Mouse (Mus musculus): ENCODE measurements around the gene Ssrp1. TPM values are rescaled to one million over a fixed set of nuclear protein-coding genes. Genes with fewer than 3 reads are reported as not detected.

Ssrp1 gene
- total RNA-seq (2012; rRNA removed), result 239 and 256 TPM in 2 replicates
- 100 to 1,000 TPM; 420 to 875 TPM for polyA plus RNA-seq (2012; ENCODE audit: insufficient read depth in 1 of 2, insufficient read length in 2 of 2, low read depth in 1 of 2, low replicate concordance in 2 of 2, missing spikeins in 1 of 2)

- Histone ChIP-seq H3K36me3 (ENCODE audit: control insufficient read depth in 1 of 2, insufficient read depth in 2 of 2, low read length in 2 of 2) (peaks cover 16 to 21% of the 10 kb centered on the region in 2 experiments), H3K4me1 (ENCODE audit: control insufficient read depth in 1 of 2, insufficient read depth in 2 of 2, low read length in 2 of 2) (peaks cover 0 to 18% of the 10 kb centered on the region in 2 experiments; a peak in 3 of 4 replicates), H3K9ac (ENCODE audit: control insufficient read depth, low read depth, low read length, poor library complexity, severe bottlenecking) (peak within 1 kb of the TSS; percentile 81), H3K27me3 (ENCODE audit: control insufficient read depth in 1 of 2, insufficient read depth in 2 of 2, low read length in 2 of 2) (no peaks in the 10 kb centered on the region; a peak in 1 of 4 replicates), H3K79me2 (ENCODE audit: control insufficient read depth, insufficient read depth, low read length, poor library complexity) (peaks cover 21% of the 10 kb centered on the region), H3K9me3 (replicated peaks; ENCODE audit: insufficient read depth, low read length) (no peaks in the 10 kb centered on the region), H3K27ac (ENCODE audit: control insufficient read depth, low read depth, low read length) (peak within 1 kb of the TSS; percentile 25), H3K4me3 (ENCODE audit: control insufficient read depth in 1 of 2, insufficient read depth in 1 of 2, low read depth in 2 of 2, low read length in 2 of 2) (peak within 1 kb of the TSS; percentile 70 to 83)
- peak; percentile 95 for DNase-seq (ENCODE audit: low read depth, low spot score)
- TF ChIP-seq MAFK (IDR thresholded peaks at IDR 0.05; ENCODE audit: borderline replicate concordance, low read depth, low read length) (no peak), CHD1 (IDR thresholded peaks at IDR 0.05; ENCODE audit: low read depth, low read length) (peak; percentile 97), TBP (IDR thresholded peaks at IDR 0.05; ENCODE audit: low read depth, low read length) (peak; percentile 91), NELFE (IDR thresholded peaks at IDR 0.05; ENCODE audit: low read depth, low read length) (peak; percentile 79), SMC3 (IDR thresholded peaks at IDR 0.05; ENCODE audit: low read depth, low read length) (no peak), CTCF (IDR thresholded peaks at IDR 0.05 in 2 of 3, conservative IDR thresholded peaks at IDR 0.05 in 1 of 3; ENCODE audit: control insufficient read depth in 1 of 3, insufficient read depth in 1 of 3, low read depth in 2 of 3, low read length in 3 of 3, poor library complexity in 1 of 3, severe bottlenecking in 1 of 3) (0 out of 6 replicates have a peak, but pooled peaks of 1 of the 3 experiments have one; percentile 0), POLR2AphosphoS5 (IDR thresholded peaks at IDR 0.05; ENCODE audit: borderline replicate concordance, low read depth, low read length) (no peak), POLR2AphosphoS2 (IDR thresholded peaks at IDR 0.05; ENCODE audit: low read length) (no peak), ZMIZ1 (IDR thresholded peaks at IDR 0.05; ENCODE audit: low read depth, low read length) (0 out of 2 replicates have a peak, but pooled peaks have one; percentile 53), CHD2 (IDR thresholded peaks at IDR 0.05; ENCODE audit: low read length) (no peak), SIN3A (IDR thresholded peaks at IDR 0.05; ENCODE audit: low read length) (peak; percentile 89), UBTF (IDR thresholded peaks at IDR 0.05; ENCODE audit: borderline replicate concordance, insufficient read depth, low read depth, low read length) (no peak), TCF12 (IDR thresholded peaks at IDR 0.05; ENCODE audit: low read depth, low read length) (peak; percentile 67), USF2 (IDR thresholded peaks at IDR 0.05; ENCODE audit: borderline replicate concordance in 1 of 2, insufficient read depth in 1 of 2, low read depth in 1 of 2, low read length in 2 of 2) (no peak), POLR2A (IDR thresholded peaks at IDR 0.05; ENCODE audit: control insufficient read depth in 1 of 2, insufficient read depth in 1 of 2, low read depth in 1 of 2, low read length in 2 of 2, poor library complexity in 1 of 2) (peak in 1 of 2 experiments; percentile 76; a peak in 2 of 4 replicates), ZC3H11A (IDR thresholded peaks at IDR 0.05; ENCODE audit: low read depth, low read length) (no peak), RAD21 (IDR thresholded peaks at IDR 0.05; ENCODE audit: low read depth, low read length) (no peak), MYC (IDR thresholded peaks at IDR 0.05; ENCODE audit: low read depth, low read length) (peak; percentile 95), GABPA (IDR thresholded peaks at IDR 0.05; ENCODE audit: low read depth, low read length) (no peak), E2F4 (IDR thresholded peaks at IDR 0.05; ENCODE audit: borderline replicate concordance, low read depth, low read length) (peak; percentile 92; the same call in 1 of the 2 replicates), MYB (IDR thresholded peaks at IDR 0.05; ENCODE audit: low read depth, low read length) (no peak), ETS1 (IDR thresholded peaks at IDR 0.05; ENCODE audit: low read depth, low read length) (peak; percentile 34; the same call in 1 of the 2 replicates), EP300 (IDR thresholded peaks at IDR 0.05; ENCODE audit: low read depth in 1 of 2, low read length in 2 of 2) (no peak), MAZ (IDR thresholded peaks at IDR 0.05; ENCODE audit: low read depth, low read length) (no peak), RCOR1 (IDR thresholded peaks at IDR 0.05; ENCODE audit: low read depth, low read length) (0 out of 2 replicates have a peak, but pooled peaks have one; percentile 6), MXI1 (IDR thresholded peaks at IDR 0.05; ENCODE audit: low read depth, low read length) (peak; percentile 87), NRF1 (IDR thresholded peaks at IDR 0.05; ENCODE audit: insufficient read depth, low read depth, low read length, poor library complexity, severe bottlenecking) (peak; percentile 61), TAL1 (IDR thresholded peaks at IDR 0.05; ENCODE audit: low read length) (no peak), BHLHE40 (IDR thresholded peaks at IDR 0.05; ENCODE audit: borderline replicate concordance, low read depth, low read length) (no peak), HCFC1 (IDR thresholded peaks at IDR 0.05; ENCODE audit: low read depth, low read length) (peak; percentile 92), ZNF384 (IDR thresholded peaks at IDR 0.05; ENCODE audit: low read depth, low read length) (no peak), MAX (IDR thresholded peaks at IDR 0.05; ENCODE audit: low read length) (peak; percentile 79; the same call in 1 of the 2 replicates), ELF1 (IDR thresholded peaks at IDR 0.05; ENCODE audit: low read depth, low read length) (peak; percentile 69), ZKSCAN1 (IDR thresholded peaks at IDR 0.05; ENCODE audit: low read depth, low read length) (no peak)
These were observed at the start of gene Ssrp1, which contains the start of gene P2rx3 for GRCm38 (mm10) chr2:85037047-85038026. TSS of gene Ssrp1 (plus strand) at chr2:85037234. TSS of gene P2rx3 (minus strand) at chr2:85037462.
